Mouse (Mus musculus) embryonic facial prominence, embryonic 12.5 days (tissue): Measurements from ENCODE around the gene Hdac1. TPM values are rescaled to one million over a fixed set of nuclear protein-coding genes. Genes with fewer than 3 reads are reported as not detected.
A peak's percentile ranks its signal among the peaks of the same experiment; 100 is the strongest.

Experiments used
- ATAC-seq: fragments of 200-750 bp; cut with Nextera tagmentation; 2 replicates; pipeline ENCODE4 v1.8.0; 2017; ENCODE audit not compliant: insufficient number of reproducible peaks, insufficient read depth, low FRiP score, low TSS enrichment
- H3K27ac ChIP-seq: fragments of 300-500 bp; sonication (generic); 2 replicates; pipeline ENCODE4 v1.5.1; 2016; ENCODE audit warnings: mild to moderate bottlenecking
- H3K27me3 ChIP-seq: fragments of 300-500 bp; sonication (generic); 2 replicates; pipeline ENCODE4 v1.6.1; 2016; ENCODE audit warnings: mild to moderate bottlenecking, moderate library complexity
- H3K36me3 ChIP-seq: fragments of 300-500 bp; sonication (generic); 2 replicates; pipeline ENCODE4 v1.6.1; 2016; ENCODE audit warnings: mild to moderate bottlenecking
- H3K4me1 ChIP-seq: fragments of 300-500 bp; sonication (generic); 2 replicates; pipeline ENCODE4 v1.6.1; 2016
- H3K4me2 ChIP-seq: fragments of 300-500 bp; sonication (generic); replicated peaks from 2 replicates; pipeline ENCODE4 v1.6.1; 2016; ENCODE audit warnings: mild to moderate bottlenecking, moderate library complexity
- H3K4me3 ChIP-seq: fragments of 300-500 bp; sonication (generic); 2 replicates; pipeline ENCODE4 v1.5.1; 2016; ENCODE audit warnings: mild to moderate bottlenecking
- H3K9ac ChIP-seq: fragments of 300-500 bp; sonication (generic); 2 replicates; pipeline ENCODE4 v1.6.1; 2016; ENCODE audit warnings: mild to moderate bottlenecking, moderate library complexity
- H3K9me3 ChIP-seq: fragments of 300-500 bp; sonication (generic); 2 replicates; pipeline ENCODE4 v1.6.1; 2016; ENCODE audit warnings: mild to moderate bottlenecking, moderate library complexity
- WGBS: fragments of 180-500 bp; shearing (Covaris S2); methylation state at CpG from one replicate; pipeline ENCODE4 v1.1.7; 2016; 5-methylcytosine and 5-hydroxymethylcytosine counted together
- polyA plus RNA-seq: library from polyadenylated mRNA; unstranded; fragments of >200 nt; fragmentation: Nextera tagmentation; extraction: Ambion mirVana; gene quantifications from 2 replicates; pipeline ENCODE4 v1.2.1, GENCODE M21; 2016

The Hdac1 gene
- polyA plus RNA-seq, 1 experiment from 2014 or later = 246 TPM

- Histone ChIP-seq H3K4me1 (peaks cover 32% of the 10 kb centered on the region), H3K9ac (0 out of 2 replicates have a peak overlapping the region, but pooled peaks have one; percentile 30), H3K36me3 (no peaks in the 10 kb centered on the region), H3K27ac (peak overlapping the region; percentile 60; the same call in 1 of the 2 replicates), H3K4me2 (no peak overlapping the region), H3K4me3 (no peak overlapping the region), H3K27me3 (no peaks in the 10 kb centered on the region), H3K9me3 (no peaks in the 10 kb centered on the region)
- no peak for ATAC-seq
- WGBS = 65% methylated on average over 15 of the region's 15 CpGs
These were observed 33.5 kb downstream of the Hdac1 start for GRCm38 (mm10) chr4:129508834-129509600.

DNA sequence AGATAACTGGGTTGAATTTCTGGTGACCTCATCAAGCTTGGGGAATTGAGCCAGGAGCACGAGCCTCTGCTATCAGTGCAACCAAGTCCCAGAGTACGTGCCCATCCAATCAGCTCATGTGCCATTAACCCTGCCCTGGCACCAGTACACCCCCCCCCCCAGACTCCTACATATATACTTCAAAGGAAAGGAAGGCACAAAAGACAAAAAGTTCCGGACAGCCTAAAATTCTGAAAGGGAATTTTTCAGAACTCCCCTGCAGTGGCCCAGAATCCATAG, 34.3 kb downstream of the Hdac1 start:
- Histone ChIP-seq H3K27me3 (no peaks in the 10 kb centered on the region), H3K4me2 (no peak overlapping the region), H3K9ac (no peak overlapping the region), H3K36me3 (no peaks in the 10 kb centered on the region), H3K4me3 (no peak overlapping the region), H3K4me1 (peaks cover 36% of the 10 kb centered on the region), H3K27ac (no peak overlapping the region), H3K9me3 (no peaks in the 10 kb centered on the region)
- ATAC-seq = no peak
- WGBS = 59% methylated on average over 3 of the region's 3 CpGs

DNA sequence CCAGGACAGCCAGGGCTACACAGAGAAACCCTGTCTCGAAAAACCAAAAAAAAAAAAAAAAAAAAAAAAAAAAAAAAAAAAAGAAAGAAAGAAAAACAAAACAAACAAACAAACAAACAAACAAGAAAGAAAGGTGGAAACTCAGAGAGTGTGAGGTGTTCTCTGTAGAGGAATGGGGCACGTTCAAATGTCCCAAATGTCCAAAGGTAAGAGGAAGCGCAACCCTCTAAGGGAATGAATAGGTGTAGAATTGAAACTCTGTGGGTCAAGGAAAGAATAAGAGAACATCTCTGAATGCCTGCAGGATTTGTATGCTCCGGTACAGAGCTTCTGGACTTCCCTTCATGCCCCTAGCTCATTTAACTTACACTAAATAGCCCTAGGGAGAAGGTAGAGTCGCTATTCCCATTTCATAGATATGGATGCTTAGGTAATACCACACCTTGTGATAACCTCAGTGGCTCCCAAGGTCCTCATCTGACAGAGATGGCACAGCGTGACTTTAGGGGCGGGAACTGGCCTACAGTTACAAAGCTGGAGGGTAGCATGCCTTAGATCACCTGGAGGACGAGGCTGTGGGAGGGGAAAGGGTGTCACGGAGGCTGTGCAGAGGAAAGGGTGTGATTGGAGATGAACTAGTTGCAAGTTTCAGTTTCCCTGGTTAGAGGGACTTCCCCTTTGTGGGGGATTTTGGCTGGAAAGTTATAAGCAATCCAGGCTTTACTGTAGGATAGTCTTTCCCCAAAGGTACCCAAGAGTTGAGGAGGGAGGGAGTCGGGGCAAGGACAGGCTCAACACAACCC, 34.9 kb downstream of the Hdac1 start:
- no peak overlapping the region for H3K4me2 ChIP-seq
- H3K9me3 ChIP-seq = no peaks in the 10 kb centered on the region
- H3K4me1 ChIP-seq = peaks cover 34% of the 10 kb centered on the region
- no peak overlapping the region for H3K9ac ChIP-seq
- WGBS = 61% methylated on average over 9 of the region's 10 CpGs
- H3K27me3 ChIP-seq = no peaks in the 10 kb centered on the region
- no peak overlapping the region for H3K4me3 ChIP-seq
- no peak overlapping the region for H3K27ac ChIP-seq
- no peak for ATAC-seq
- no peaks in the 10 kb centered on the region for H3K36me3 ChIP-seq

GRCm38 (mm10) chr4:129505511-129505910, 37.0 kb downstream of the Hdac1 start:
- Histone ChIP-seq H3K27ac (no peak overlapping the region), H3K27me3 (no peaks in the 10 kb centered on the region), H3K4me2 (no peak overlapping the region), H3K4me3 (no peak overlapping the region), H3K9me3 (no peaks in the 10 kb centered on the region), H3K36me3 (no peaks in the 10 kb centered on the region), H3K9ac (no peak overlapping the region), H3K4me1 (peaks cover 21% of the 10 kb centered on the region; the same call in 1 of the 2 replicates)
- no peak for ATAC-seq
- 85% methylated on average over 3 of the region's 3 CpGs for WGBS

- no peak overlapping the region for H3K4me3 ChIP-seq
- no peaks in the 10 kb centered on the region for H3K27me3 ChIP-seq
- no peak overlapping the region for H3K27ac ChIP-seq
- ATAC-seq = no peak
- no peak overlapping the region for H3K4me2 ChIP-seq
- H3K9ac ChIP-seq = no peak overlapping the region
- no peaks in the 10 kb centered on the region for H3K36me3 ChIP-seq
- no peaks in the 10 kb centered on the region for H3K9me3 ChIP-seq
- WGBS = 65% methylated on average over 11 of the region's 11 CpGs
- H3K4me1 ChIP-seq = peaks cover 10% of the 10 kb centered on the region; the same call in 1 of the 2 replicates
These were observed 39.5 kb downstream of the Hdac1 start for GRCm38 (mm10) chr4:129502901-129503444.

GRCm38 (mm10) chr4:129502327-129502888, 40.1 kb downstream of the Hdac1 start:
- H3K4me2 ChIP-seq = no peak overlapping the region
- H3K9me3 ChIP-seq = no peaks in the 10 kb centered on the region
- ATAC-seq = no peak
- no peak overlapping the region for H3K27ac ChIP-seq
- no peak overlapping the region for H3K9ac ChIP-seq
- peaks cover 10% of the 10 kb centered on the region; the same call in 1 of the 2 replicates for H3K4me1 ChIP-seq
- WGBS = 69% methylated on average over 9 of the region's 9 CpGs
- no peaks in the 10 kb centered on the region for H3K27me3 ChIP-seq
- H3K36me3 ChIP-seq = no peaks in the 10 kb centered on the region
- H3K4me3 ChIP-seq = no peak overlapping the region

- H3K4me1 ChIP-seq = peaks cover 22% of the 10 kb centered on the region
- WGBS = 2% methylated on average over 47 of the region's 49 CpGs
- peak overlapping the region; percentile 63 for H3K4me2 ChIP-seq
- H3K27ac ChIP-seq = peak overlapping the region; percentile 87
- peak; percentile 74 for ATAC-seq
- H3K9me3 ChIP-seq = no peaks in the 10 kb centered on the region
- no peaks in the 10 kb centered on the region for H3K27me3 ChIP-seq
- peak overlapping the region; percentile 60 for H3K9ac ChIP-seq
- H3K4me3 ChIP-seq = peak overlapping the region; percentile 50
- H3K36me3 ChIP-seq = no peaks in the 10 kb centered on the region
These were observed 41.6 kb downstream of the Hdac1 start for GRCm38 (mm10) chr4:129500607-129501566.

GRCm38 (mm10) chr4:129500017-129500416, 42.5 kb downstream of the Hdac1 start:
- peak overlapping the region; percentile 50 for H3K4me3 ChIP-seq
- no peaks in the 10 kb centered on the region for H3K27me3 ChIP-seq
- ATAC-seq = no peak
- WGBS = 79% methylated on average over 8 of the region's 8 CpGs
- peak overlapping the region; percentile 87 for H3K27ac ChIP-seq
- peaks cover 24% of the 10 kb centered on the region for H3K4me1 ChIP-seq
- H3K9ac ChIP-seq = no peak overlapping the region; the same call in 1 of the 2 replicates
- no peaks in the 10 kb centered on the region for H3K9me3 ChIP-seq
- H3K4me2 ChIP-seq = peak overlapping the region; percentile 63
- no peaks in the 10 kb centered on the region for H3K36me3 ChIP-seq

DNA sequence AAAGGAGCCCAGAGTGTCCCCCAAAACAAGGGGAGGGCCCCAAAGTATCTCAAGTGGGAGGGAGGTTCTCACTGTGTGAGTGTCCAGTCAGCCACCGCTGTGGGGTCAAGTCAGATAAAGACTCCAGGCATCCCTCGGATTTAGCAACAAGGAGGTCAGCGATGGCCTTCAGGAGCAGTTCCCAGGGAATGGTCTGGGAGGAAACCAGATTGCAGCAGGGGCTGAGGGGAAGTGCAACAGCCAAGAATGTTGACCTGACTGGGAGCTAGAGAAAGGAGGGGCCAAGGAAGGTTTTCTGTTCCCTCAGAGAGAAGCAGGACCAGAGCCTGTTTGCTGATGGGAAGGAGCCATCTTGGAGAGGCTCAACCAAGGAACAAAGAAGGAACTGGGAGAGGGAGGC, 43.6 kb downstream of the Hdac1 start:
- H3K36me3 ChIP-seq = no peaks in the 10 kb centered on the region
- 67% methylated on average over 3 of the region's 3 CpGs for WGBS
- no peak overlapping the region for H3K4me3 ChIP-seq
- H3K9ac ChIP-seq = no peak overlapping the region
- no peaks in the 10 kb centered on the region for H3K27me3 ChIP-seq
- H3K4me2 ChIP-seq = no peak overlapping the region
- no peaks in the 10 kb centered on the region for H3K9me3 ChIP-seq
- H3K4me1 ChIP-seq = peaks cover 24% of the 10 kb centered on the region
- ATAC-seq = no peak
- H3K27ac ChIP-seq = no peak overlapping the region

DNA sequence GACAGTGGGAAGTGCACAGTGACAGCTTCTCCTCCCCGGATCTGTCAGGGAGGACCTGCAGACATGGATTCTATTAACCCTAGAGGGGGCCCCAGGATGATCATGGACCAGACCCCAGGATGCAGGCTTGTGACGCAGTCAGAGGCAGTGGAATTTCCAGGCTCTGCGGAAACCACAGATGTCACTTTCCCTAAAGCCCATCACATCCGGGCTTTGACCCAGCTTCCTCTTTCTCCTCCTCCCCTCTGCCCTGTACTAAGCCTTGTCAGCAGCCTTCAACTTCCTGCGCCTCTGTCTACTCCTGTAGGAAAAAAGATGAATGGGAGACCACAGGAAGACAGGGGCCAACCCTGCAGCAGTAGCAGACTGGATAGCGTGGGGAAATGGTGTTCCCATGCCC, 45.9 kb downstream of the Hdac1 start:
- 27% methylated on average over 6 of the region's 6 CpGs for WGBS
- H3K36me3 ChIP-seq = no peaks in the 10 kb centered on the region
- H3K9ac ChIP-seq = no peak overlapping the region
- H3K27me3 ChIP-seq = peaks cover 11% of the 10 kb centered on the region
- peak overlapping the region; percentile 2; the same call in 1 of the 2 replicates for H3K4me2 ChIP-seq
- H3K4me3 ChIP-seq = no peak overlapping the region
- no peak overlapping the region for H3K27ac ChIP-seq
- peaks cover 19% of the 10 kb centered on the region for H3K4me1 ChIP-seq
- no peak for ATAC-seq
- no peaks in the 10 kb centered on the region for H3K9me3 ChIP-seq
